Mouse (Mus musculus) heart, embryonic 14.5 days (tissue): ENCODE results near the gene Actr6. TPM values are rescaled to one million over a fixed set of nuclear protein-coding genes. Genes with fewer than 3 reads are reported as not detected.

Experiments used
- polyA plus RNA-seq: library from polyadenylated mRNA; unstranded; fragments of >200 nt; fragmentation: Nextera tagmentation; extraction: Ambion mirVana; gene quantifications from 2 replicates; pipeline ENCODE4 v1.2.1, GENCODE M21; 2014

The Actr6 gene
- polyA plus RNA-seq, 1 experiment from 2014 or later: 27.7 TPM

Other genes starting within 250 kb of the Actr6 start
- 0.90 and 1.2 TPM in 2 replicates for gene Nr1h4, start 198.7 kb downstream of the Actr6 start, polyA plus RNA-seq
- gene Slc17a8, start 111.0 kb downstream of the Actr6 start, polyA plus RNA-seq: 0.07 TPM in 1 of 2 replicates, not detected in the other
- gene Scyl2, start 46.0 kb downstream of the Actr6 start, polyA plus RNA-seq: 9.5 and 9.9 TPM in 2 replicates
- gene Uhrf1bp1l, start 12.7 kb upstream of the Actr6 start, polyA plus RNA-seq: 20.7 and 22.3 TPM in 2 replicates
- 0.14 and 0.18 TPM in 2 replicates for gene Anks1b, start 141.2 kb upstream of the Actr6 start, polyA plus RNA-seq